Mouse (Mus musculus) liver, embryonic 15.5 days (tissue): ENCODE data around the gene Thg1l. TPM values are rescaled to one million over a fixed set of nuclear protein-coding genes. Genes with fewer than 3 reads are reported as not detected.

Experiments used
- ATAC-seq: fragments of 200-750 bp; cut with Nextera tagmentation; 2 replicates; pipeline ENCODE4 v1.8.0; 2017; ENCODE audit warnings: moderate number of reproducible peaks, mild to moderate bottlenecking, moderate library complexity; ENCODE audit not compliant: insufficient read depth
- H3K27ac ChIP-seq: fragments of 300-500 bp; sonication (generic); replicated peaks from 2 replicates; pipeline ENCODE4 v1.5.1; 2015; ENCODE audit warnings: mild to moderate bottlenecking, inconsistent platforms
- H3K27me3 ChIP-seq: fragments of 300-500 bp; sonication (generic); 2 replicates; pipeline ENCODE4 v1.6.1; 2015; ENCODE audit warnings: mild to moderate bottlenecking, inconsistent platforms
- H3K36me3 ChIP-seq: fragments of 300-500 bp; sonication (generic); replicated peaks from 2 replicates; pipeline ENCODE4 v1.6.1; 2015; ENCODE audit warnings: moderate library complexity, mild to moderate bottlenecking, inconsistent platforms
- H3K4me1 ChIP-seq: fragments of 300-500 bp; sonication (generic); replicated peaks from 2 replicates; pipeline ENCODE4 v1.6.1; 2015; ENCODE audit warnings: inconsistent platforms
- H3K4me2 ChIP-seq: fragments of 300-500 bp; sonication (generic); 2 replicates; pipeline ENCODE4 v1.6.1; 2015; ENCODE audit warnings: moderate library complexity, mild to moderate bottlenecking, inconsistent platforms
- H3K4me3 ChIP-seq: fragments of 300-500 bp; sonication (generic); replicated peaks from 2 replicates; pipeline ENCODE4 v1.5.1; 2015; ENCODE audit warnings: mild to moderate bottlenecking, inconsistent platforms
- H3K9ac ChIP-seq: fragments of 300-500 bp; sonication (generic); 2 replicates; pipeline ENCODE4 v1.6.1; 2015; ENCODE audit warnings: moderate library complexity, mild to moderate bottlenecking, inconsistent platforms
- H3K9me3 ChIP-seq: fragments of 300-500 bp; sonication (generic); replicated peaks from 2 replicates; pipeline ENCODE4 v1.6.1; 2016; ENCODE audit warnings: inconsistent platforms
- WGBS: fragments of 180-500 bp; shearing (Covaris S2); methylation state at CpG from one replicate; pipeline ENCODE4 v1.1.7; 2015; ENCODE audit warnings: mixed read lengths; ENCODE audit not compliant: insufficient replicate concordance; 5-methylcytosine and 5-hydroxymethylcytosine counted together
- polyA plus RNA-seq: library from polyadenylated mRNA; unstranded; fragments of >200 nt; fragmentation: Nextera tagmentation; extraction: Ambion mirVana; gene quantifications from 2 replicates; pipeline ENCODE4 v1.2.1, GENCODE M21; 2015

Thg1l gene
- polyA plus RNA-seq, 1 experiment from 2014 or later, result 5.5 TPM

DNA sequence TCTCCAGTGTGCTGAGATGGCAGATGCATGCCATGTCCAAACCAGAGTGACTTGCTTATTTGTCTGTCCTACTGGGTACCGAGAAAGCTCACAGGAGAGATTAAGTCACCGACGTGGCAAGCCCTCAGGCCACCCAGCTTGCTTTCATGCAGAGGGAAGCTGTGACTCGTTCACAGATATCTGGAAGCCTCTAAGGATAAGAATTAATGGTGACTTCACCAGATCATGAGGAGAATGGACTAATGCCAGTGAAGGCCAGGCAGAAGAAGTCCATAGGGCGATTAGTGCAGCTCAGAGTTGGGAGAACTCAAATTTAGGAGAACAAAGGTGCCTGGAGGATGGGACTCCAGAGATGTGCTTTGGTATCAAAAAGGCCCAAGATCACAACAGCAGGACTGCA is 27.8 kb downstream of the Thg1l start:
- no peak for ATAC-seq
- peaks cover 5% of the 10 kb centered on the region; the same call in 1 of the 2 replicates for H3K27me3 ChIP-seq
- 0 out of 2 replicates have a peak, but pooled peaks cover 5% of the 10 kb centered on the region for H3K4me1 ChIP-seq
- no peak overlapping the region for H3K4me2 ChIP-seq
- whole genome bisulfite sequencing, result 58% methylated on average over 5 of the region's 5 CpGs
- H3K9me3 ChIP-seq, result no peaks in the 10 kb centered on the region
- 0 out of 2 replicates have a peak, but pooled peaks cover 6% of the 10 kb centered on the region for H3K36me3 ChIP-seq
- H3K9ac ChIP-seq, result no peak overlapping the region
- H3K4me3 ChIP-seq, result no peak overlapping the region
- no peak overlapping the region for H3K27ac ChIP-seq

DNA sequence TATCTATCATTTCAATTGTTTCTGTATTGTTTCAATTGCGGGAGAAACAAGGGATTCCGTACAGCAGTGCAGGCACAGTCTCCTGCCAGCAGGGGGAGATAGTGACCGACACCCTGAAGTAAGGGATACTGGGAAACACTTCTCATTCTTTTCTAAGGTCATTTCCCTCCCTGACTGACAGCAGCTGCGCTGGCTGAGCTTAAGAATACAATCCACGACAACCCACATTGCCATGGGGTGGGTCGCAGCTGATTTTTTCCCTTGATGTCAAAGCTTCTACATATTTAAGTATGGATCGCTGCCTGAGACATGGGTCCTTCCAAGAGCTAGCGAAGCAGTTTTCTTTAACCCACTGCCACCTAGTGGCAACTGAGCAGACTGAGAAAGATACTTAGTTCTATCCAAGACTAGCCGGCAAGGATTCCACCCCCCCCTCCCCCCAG is 28.6 kb downstream of the Thg1l start:
- Histone ChIP-seq H3K9ac (peak overlapping the region; percentile 59; the same call in 1 of the 2 replicates), H3K36me3 (0 out of 2 replicates have a peak, but pooled peaks cover 4% of the 10 kb centered on the region), H3K4me2 (peak overlapping the region; percentile 79), H3K27me3 (peaks cover 5% of the 10 kb centered on the region; the same call in 1 of the 2 replicates), H3K4me3 (peak overlapping the region; percentile 56), H3K9me3 (no peaks in the 10 kb centered on the region), H3K4me1 (0 out of 2 replicates have a peak, but pooled peaks cover 7% of the 10 kb centered on the region), H3K27ac (no peak overlapping the region)
- ATAC-seq, result peak; percentile 80
- under 1% methylated on average over 9 of the region's 9 CpGs for WGBS

DNA sequence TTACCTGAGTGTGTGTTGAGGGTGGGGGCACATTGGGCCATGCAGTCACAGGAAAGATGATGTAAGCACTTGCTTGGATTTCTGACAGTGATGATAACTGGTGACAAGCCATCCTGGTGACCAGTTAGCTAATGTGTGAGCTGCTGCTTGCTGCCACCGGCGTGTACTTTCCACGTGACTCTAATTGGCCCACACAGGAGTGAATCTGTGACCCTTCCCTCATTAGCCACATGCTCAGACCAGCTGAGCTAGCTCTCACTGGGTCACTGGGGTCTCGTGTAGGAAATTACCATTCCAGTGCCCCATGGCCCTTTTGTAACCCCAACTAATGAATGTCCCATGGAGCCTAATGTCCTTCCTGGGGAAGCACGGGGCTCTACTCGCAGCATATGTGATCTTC is 29.9 kb downstream of the Thg1l start:
- Histone ChIP-seq H3K4me2 (no peak overlapping the region), H3K27ac (no peak overlapping the region), H3K27me3 (peaks cover 5% of the 10 kb centered on the region; the same call in 1 of the 2 replicates), H3K9me3 (no peaks in the 10 kb centered on the region), H3K4me1 (peaks cover 11% of the 10 kb centered on the region; the same call in 1 of the 2 replicates), H3K4me3 (no peak overlapping the region), H3K36me3 (0 out of 2 replicates have a peak, but pooled peaks cover 4% of the 10 kb centered on the region), H3K9ac (no peak overlapping the region)
- WGBS, result 63% methylated on average over 6 of the region's 6 CpGs
- ATAC-seq, result no peak

DNA sequence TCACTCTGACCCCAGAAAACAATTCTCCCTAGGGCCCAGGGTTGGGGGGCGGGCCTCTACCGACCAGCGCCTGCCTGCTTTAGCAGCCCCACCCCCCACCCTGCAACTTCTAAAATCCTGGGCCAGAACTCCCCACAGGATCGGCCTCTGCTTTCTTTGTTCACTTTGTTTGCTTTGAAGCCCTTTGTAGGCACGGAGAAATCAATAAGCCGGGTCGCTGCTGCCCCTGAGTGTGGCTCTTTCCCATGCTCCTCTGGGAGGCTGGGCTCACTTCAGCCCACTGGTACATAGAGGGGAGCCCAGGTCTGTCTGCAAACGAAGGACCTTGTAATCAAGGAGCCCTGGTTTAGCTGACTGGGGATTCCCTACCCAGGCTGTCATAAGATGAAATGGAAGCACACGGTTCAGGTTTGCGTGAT is 33.8 kb downstream of the Thg1l start:
- no peaks in the 10 kb centered on the region for H3K9me3 ChIP-seq
- H3K4me1 ChIP-seq, result peaks cover 8% of the 10 kb centered on the region; the same call in 1 of the 2 replicates
- no peak overlapping the region for H3K9ac ChIP-seq
- ATAC-seq, result peak; percentile 28; the same call in 1 of the 2 replicates
- no peaks in the 10 kb centered on the region for H3K36me3 ChIP-seq
- WGBS, result 38% methylated on average over 10 of the region's 10 CpGs
- H3K4me3 ChIP-seq, result no peak overlapping the region
- peak overlapping the region; percentile 27 for H3K4me2 ChIP-seq
- H3K27me3 ChIP-seq, result peaks cover 5% of the 10 kb centered on the region; the same call in 1 of the 2 replicates
- H3K27ac ChIP-seq, result no peak overlapping the region

DNA sequence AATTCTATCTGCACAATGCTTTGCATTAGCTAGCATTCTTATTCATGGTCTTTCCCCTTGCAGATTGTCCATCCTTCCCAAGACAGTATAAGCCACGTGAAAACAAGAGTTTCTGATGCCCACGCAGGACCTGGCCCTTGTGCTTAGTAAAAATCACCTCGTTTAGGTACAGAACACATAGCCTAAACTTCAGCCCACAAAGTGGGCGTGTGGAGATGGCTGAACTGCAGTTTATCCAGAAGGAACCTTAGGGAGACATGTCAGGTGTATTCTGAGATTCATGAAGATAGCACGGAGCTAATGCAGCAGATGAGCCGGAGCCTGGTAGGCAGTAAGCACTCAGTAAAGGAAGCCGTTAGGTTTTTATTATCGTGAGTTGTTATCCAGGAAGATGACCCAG is 34.3 kb downstream of the Thg1l start:
- WGBS, result 52% methylated on average over 8 of the region's 8 CpGs
- ATAC-seq, result no peak
- Histone ChIP-seq H3K9me3 (no peaks in the 10 kb centered on the region), H3K9ac (no peak overlapping the region), H3K36me3 (no peaks in the 10 kb centered on the region), H3K4me2 (peak overlapping the region; percentile 27), H3K4me3 (no peak overlapping the region), H3K27ac (no peak overlapping the region), H3K27me3 (peaks cover 1% of the 10 kb centered on the region; the same call in 1 of the 2 replicates), H3K4me1 (peaks cover 6% of the 10 kb centered on the region; the same call in 1 of the 2 replicates)

DNA sequence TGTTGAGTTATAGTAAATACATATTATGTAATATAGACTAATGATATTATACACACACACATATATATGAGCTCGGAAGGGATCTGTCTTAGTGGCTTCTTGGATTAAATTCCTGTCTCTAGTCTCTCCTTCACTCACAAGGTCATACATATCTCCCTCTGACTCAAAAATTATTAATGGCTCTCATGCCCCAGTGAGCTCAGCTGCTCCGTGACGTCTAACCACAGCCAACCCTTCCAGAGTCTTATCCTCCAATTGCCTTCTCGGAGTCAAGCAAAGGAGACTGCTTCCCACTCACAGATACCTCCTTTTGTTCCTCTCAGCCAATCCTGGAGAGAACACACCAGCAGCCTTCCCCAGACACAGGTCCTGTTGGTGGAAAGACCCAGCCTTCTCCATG is 36.5 kb downstream of the Thg1l start:
- H3K27me3 ChIP-seq, result no peaks in the 10 kb centered on the region; the same call in 1 of the 2 replicates
- H3K27ac ChIP-seq, result no peak overlapping the region
- 65% methylated on average over 4 of the region's 4 CpGs for WGBS
- ATAC-seq, result no peak
- no peak overlapping the region for H3K4me3 ChIP-seq
- no peaks in the 10 kb centered on the region for H3K36me3 ChIP-seq
- H3K4me1 ChIP-seq, result peaks cover 6% of the 10 kb centered on the region; the same call in 1 of the 2 replicates
- H3K9ac ChIP-seq, result no peak overlapping the region
- H3K9me3 ChIP-seq, result no peaks in the 10 kb centered on the region
- H3K4me2 ChIP-seq, result no peak overlapping the region

DNA sequence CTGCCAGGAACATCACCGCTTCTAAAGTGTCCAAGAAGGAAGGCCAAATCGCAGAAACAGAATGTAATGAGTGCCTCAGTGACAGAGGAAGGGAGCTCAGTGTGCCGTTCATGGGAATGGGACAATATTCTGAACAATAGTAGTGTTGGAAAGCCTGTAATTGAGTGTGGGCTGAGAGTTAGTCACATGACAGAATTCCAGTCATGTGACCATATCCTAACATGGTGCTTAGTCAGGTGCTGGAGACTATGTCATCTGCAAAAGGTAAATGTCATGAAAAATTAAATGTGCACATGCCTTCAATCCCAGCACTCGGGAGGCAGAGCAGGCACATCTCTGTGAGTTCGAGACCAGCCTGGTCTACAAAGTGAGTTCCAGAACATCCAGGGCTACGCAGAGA is 37.3 kb downstream of the Thg1l start:
- no peak overlapping the region for H3K9ac ChIP-seq
- H3K36me3 ChIP-seq, result no peaks in the 10 kb centered on the region
- WGBS, result 79% methylated on average over 6 of the region's 6 CpGs

DNA sequence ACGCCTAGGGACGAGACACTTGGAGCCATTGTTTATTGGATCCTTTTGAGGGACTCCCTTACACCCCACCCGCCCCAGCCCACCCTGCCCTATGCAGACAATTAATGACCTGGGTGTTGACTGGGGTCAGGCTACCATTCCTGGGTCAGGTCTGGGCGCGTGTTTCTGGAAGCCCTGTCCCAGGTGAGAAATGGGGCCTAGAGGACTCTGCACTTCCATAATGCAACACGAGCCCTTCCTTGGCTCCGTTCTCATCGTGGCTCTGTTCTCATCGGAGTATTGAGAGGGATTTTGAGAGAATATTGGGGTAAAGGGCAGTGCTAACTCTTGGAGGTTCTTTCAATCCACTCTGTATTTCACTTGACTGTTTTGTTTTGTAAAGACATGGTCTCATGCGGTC is 39.1 kb downstream of the Thg1l start:
- Histone ChIP-seq H3K27ac (no peak overlapping the region), H3K36me3 (peaks cover 15% of the 10 kb centered on the region), H3K4me2 (no peak overlapping the region), H3K4me3 (no peak overlapping the region), H3K9ac (no peak overlapping the region), H3K27me3 (no peaks in the 10 kb centered on the region), H3K9me3 (no peaks in the 10 kb centered on the region), H3K4me1 (no peaks in the 10 kb centered on the region)
- 80% methylated on average over 10 of the region's 10 CpGs for WGBS
- no peak for ATAC-seq

More for the DNA sequence above, 37.3 kb downstream of the Thg1l start:
- Histone ChIP-seq H3K4me1 (peaks cover 6% of the 10 kb centered on the region; the same call in 1 of the 2 replicates), H3K27ac (no peak overlapping the region), H3K9me3 (no peaks in the 10 kb centered on the region), H3K27me3 (no peaks in the 10 kb centered on the region; the same call in 1 of the 2 replicates), H3K4me2 (no peak overlapping the region), H3K4me3 (no peak overlapping the region)
- no peak for ATAC-seq

DNA sequence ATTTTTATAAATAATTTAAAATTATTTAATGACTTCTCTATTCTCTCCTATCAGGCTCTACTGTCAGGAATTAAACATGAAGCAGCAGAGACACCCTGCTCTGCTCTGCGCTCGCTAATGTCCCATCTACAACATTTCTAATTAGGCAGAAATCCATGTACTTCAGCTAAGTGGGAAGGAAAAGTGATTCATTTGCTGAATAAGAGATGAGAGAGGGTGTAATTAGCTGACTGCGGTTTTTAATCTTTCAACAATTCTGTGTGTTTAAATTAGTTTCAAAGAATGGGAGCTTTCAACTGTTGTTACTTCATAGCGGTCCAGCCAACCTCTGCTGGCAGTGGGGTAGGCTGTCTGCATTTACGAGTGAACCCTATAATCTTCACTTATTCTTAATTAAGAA is 44.6 kb downstream of the Thg1l start:
- H3K36me3 ChIP-seq, result peaks cover 64% of the 10 kb centered on the region
- WGBS, result 92% methylated on average over 5 of the region's 5 CpGs

DNA sequence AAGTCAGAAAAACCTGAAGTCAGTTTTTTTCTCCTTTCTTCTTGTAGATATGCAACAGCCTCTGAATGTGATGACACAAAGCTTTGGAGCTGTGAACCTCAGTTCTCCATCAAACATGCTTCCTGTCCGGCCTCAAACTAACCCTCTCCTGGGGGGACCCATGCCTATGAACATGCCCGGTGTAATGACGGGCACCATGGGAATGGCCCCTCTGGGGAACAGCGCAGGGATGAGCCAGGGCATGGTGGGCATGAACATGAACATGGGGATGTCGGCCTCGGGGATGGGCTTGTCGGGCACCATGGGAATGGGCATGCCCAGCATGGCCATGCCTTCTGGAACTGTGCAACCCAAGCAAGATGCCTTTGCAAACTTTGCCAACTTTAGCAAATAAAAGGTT is 46.4 kb downstream of the Thg1l start:
- Histone ChIP-seq H3K36me3 (peaks cover 71% of the 10 kb centered on the region), H3K4me3 (no peak overlapping the region), H3K27me3 (no peaks in the 10 kb centered on the region), H3K27ac (no peak overlapping the region), H3K9me3 (no peaks in the 10 kb centered on the region), H3K4me1 (peaks cover 23% of the 10 kb centered on the region), H3K4me2 (no peak overlapping the region), H3K9ac (no peak overlapping the region)
- WGBS, result 89% methylated on average over 7 of the region's 7 CpGs
- no peak for ATAC-seq

More for the DNA sequence above, 44.6 kb downstream of the Thg1l start:
- no peak for ATAC-seq
- no peaks in the 10 kb centered on the region for H3K27me3 ChIP-seq
- H3K4me3 ChIP-seq, result no peak overlapping the region
- H3K27ac ChIP-seq, result no peak overlapping the region
- peaks cover 18% of the 10 kb centered on the region for H3K4me1 ChIP-seq
- no peak overlapping the region for H3K4me2 ChIP-seq
- no peak overlapping the region for H3K9ac ChIP-seq
- no peaks in the 10 kb centered on the region for H3K9me3 ChIP-seq

DNA sequence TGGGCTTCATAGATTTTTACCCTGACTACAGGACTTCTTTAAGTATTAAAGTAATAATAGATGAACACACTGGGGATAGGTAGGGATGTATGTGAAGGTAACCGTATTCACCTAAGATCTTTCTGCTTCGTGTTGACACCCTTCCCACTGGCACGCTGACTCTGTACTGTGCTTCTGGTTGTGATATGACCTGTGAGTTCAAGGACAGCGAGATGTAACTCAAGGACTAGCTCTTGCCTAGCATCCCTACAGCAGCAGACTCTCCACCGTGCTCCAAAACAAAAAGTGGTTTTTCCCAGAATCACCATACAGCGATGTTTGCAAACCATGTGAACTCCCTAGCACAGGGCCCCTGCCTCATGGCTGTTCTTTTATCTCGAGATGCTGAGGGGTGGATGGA is 47.2 kb downstream of the Thg1l start:
- H3K9ac ChIP-seq, result no peak overlapping the region
- H3K4me3 ChIP-seq, result no peak overlapping the region
- H3K27ac ChIP-seq, result no peak overlapping the region
- peaks cover 23% of the 10 kb centered on the region for H3K4me1 ChIP-seq
- no peak for ATAC-seq
- H3K4me2 ChIP-seq, result no peak overlapping the region
- peaks cover 79% of the 10 kb centered on the region for H3K36me3 ChIP-seq
- H3K27me3 ChIP-seq, result no peaks in the 10 kb centered on the region
- no peaks in the 10 kb centered on the region for H3K9me3 ChIP-seq
- WGBS, result 81% methylated on average over 7 of the region's 7 CpGs

DNA sequence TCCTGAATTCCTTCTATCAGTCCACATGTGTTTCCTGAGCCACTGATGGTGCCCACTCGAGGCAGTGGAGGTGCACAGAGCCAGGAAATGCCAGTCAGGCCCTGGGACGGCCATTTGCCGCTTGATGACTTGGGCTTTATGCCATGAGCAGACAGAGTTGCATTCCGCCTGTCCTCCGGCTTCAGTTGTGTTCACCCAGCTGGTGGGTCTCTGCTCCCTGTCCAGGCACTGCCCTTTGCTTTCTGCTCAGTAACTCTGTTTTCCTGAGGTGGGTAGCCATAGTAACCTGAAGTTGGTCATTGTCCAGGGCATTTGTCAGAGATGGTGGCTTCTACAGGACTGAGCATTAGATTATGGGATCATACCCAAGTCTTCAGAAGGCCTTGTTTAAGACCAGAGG is 48.0 kb downstream of the Thg1l start:
- no peak overlapping the region for H3K4me2 ChIP-seq
- no peak overlapping the region for H3K9ac ChIP-seq
- H3K36me3 ChIP-seq, result peaks cover 83% of the 10 kb centered on the region
- no peaks in the 10 kb centered on the region for H3K27me3 ChIP-seq
- ATAC-seq, result no peak
- H3K9me3 ChIP-seq, result no peaks in the 10 kb centered on the region
- no peak overlapping the region for H3K27ac ChIP-seq
- peaks cover 23% of the 10 kb centered on the region for H3K4me1 ChIP-seq
- no peak overlapping the region for H3K4me3 ChIP-seq
- 80% methylated on average over 5 of the region's 5 CpGs for WGBS
